Mouse (Mus musculus) hindbrain, postnatal 0 days (tissue): Measurements from ENCODE around the gene Zzz3. TPM values are rescaled to one million over a fixed set of nuclear protein-coding genes. Genes with fewer than 3 reads are reported as not detected.

ENCODE experiments used
- ATAC-seq: fragments of 200-750 bp; cut with Nextera tagmentation; 2 replicates; pipeline ENCODE4 v1.8.0; 2017; ENCODE audit warnings: mild to moderate bottlenecking, moderate TSS enrichment, moderate library complexity
- DNase-seq: peaks from one replicate; pipeline ENCODE4 v3.0.0-alpha.2; 2015; ENCODE audit warnings: low spot score
- H3K27ac ChIP-seq: fragments of 300-500 bp; sonication (generic); 2 replicates; pipeline ENCODE4 v1.5.1; 2014; ENCODE audit warnings: mild to moderate bottlenecking
- H3K27me3 ChIP-seq: fragments of 300-500 bp; sonication (generic); 2 replicates; pipeline ENCODE4 v1.6.1; 2014; ENCODE audit warnings: low read length, mixed read lengths; ENCODE audit not compliant: insufficient read depth
- H3K36me3 ChIP-seq: fragments of 300-500 bp; sonication (generic); 2 replicates; pipeline ENCODE4 v1.6.1; 2014; ENCODE audit warnings: low read length, mixed read lengths; ENCODE audit not compliant: insufficient read depth
- H3K4me1 ChIP-seq: fragments of 300-500 bp; sonication (generic); 2 replicates; pipeline ENCODE4 v1.6.1; 2014; ENCODE audit warnings: antibody characterized with exemption, low read length, mixed read lengths; ENCODE audit not compliant: insufficient read depth
- H3K4me2 ChIP-seq: fragments of 300-500 bp; sonication (generic); 2 replicates; pipeline ENCODE4 v1.6.1; 2014; ENCODE audit warnings: low read depth, mild to moderate bottlenecking, low read length, moderate library complexity, mixed read lengths
- H3K4me3 ChIP-seq: fragments of 300-500 bp; sonication (generic); 2 replicates; pipeline ENCODE4 v1.5.1; 2014; ENCODE audit warnings: low read length
- H3K9ac ChIP-seq: fragments of 300-500 bp; sonication (generic); replicated peaks from 2 replicates; pipeline ENCODE4 v1.6.1; 2014; ENCODE audit warnings: mild to moderate bottlenecking, low read length, moderate library complexity, mixed read lengths
- H3K9me3 ChIP-seq: fragments of 300-500 bp; sonication (generic); 2 replicates; pipeline ENCODE4 v1.6.1; 2016; ENCODE audit warnings: low read length, mixed read lengths
- CTCF ChIP-seq: IDR thresholded peaks from 2 replicates; pipeline ENCODE4 v1.5.1; 2016; ENCODE audit warnings: antibody characterized with exemption, control low read depth, low read depth
- WGBS: fragments of 180-500 bp; shearing (Covaris S2); extraction: QIAGEN DNeasy Blood & Tissue Kit; methylation state at CpG from one replicate; pipeline ENCODE4 v1.1.7; 2014; 5-methylcytosine and 5-hydroxymethylcytosine counted together
- polyA plus RNA-seq: library from polyadenylated mRNA; unstranded; fragments of >200 nt; fragmentation: Nextera tagmentation; extraction: Ambion mirVana; gene quantifications from 2 replicates; pipeline ENCODE4 v1.2.1, GENCODE M21; 2015
- total RNA-seq: library from RNA; depleted of rRNA; stranded (reverse); fragments of >200 nt; gene quantifications from 2 replicates; pipeline ENCODE4 v1.2.3, GENCODE M21; 2014

The Zzz3 gene
- total and polyA plus RNA-seq, 2 experiments from 2014 or later, result 20.9 to 33.3 TPM

- no peak overlapping the region for H3K9ac ChIP-seq
- no peak for TF ChIP-seq CTCF
- H3K9me3 ChIP-seq, result no peaks in the 10 kb centered on the region
- 94% methylated on average over 2 of the region's 2 CpGs for WGBS
- no peak overlapping the region for H3K27ac ChIP-seq
- DNase-seq, result no peak
- H3K4me1 ChIP-seq, result no peaks in the 10 kb centered on the region
- H3K4me3 ChIP-seq, result no peak overlapping the region
- peaks cover 47% of the 10 kb centered on the region for H3K36me3 ChIP-seq
- no peaks in the 10 kb centered on the region for H3K27me3 ChIP-seq
- H3K4me2 ChIP-seq, result no peak overlapping the region
- ATAC-seq, result no peak
Observed at GRCm38 (mm10) chr3:152364181-152364580, 31.1 kb upstream of the Zzz3 start.

GRCm38 (mm10) chr3:152376063-152376462, 19.2 kb upstream of the Zzz3 start:
- Histone ChIP-seq H3K27me3 (no peaks in the 10 kb centered on the region), H3K9ac (no peak overlapping the region), H3K36me3 (peaks cover 58% of the 10 kb centered on the region), H3K27ac (no peak overlapping the region), H3K4me2 (no peak overlapping the region), H3K9me3 (no peaks in the 10 kb centered on the region), H3K4me3 (no peak overlapping the region), H3K4me1 (no peaks in the 10 kb centered on the region)
- DNase-seq (no peak), ATAC-seq (no peak)
- TF ChIP-seq CTCF, result no peak
- 94% methylated on average over 4 of the region's 4 CpGs for WGBS

GRCm38 (mm10) chr3:152384106-152384505, 11.2 kb upstream of the Zzz3 start:
- DNase-seq (no peak), ATAC-seq (no peak)
- no peak overlapping the region for H3K4me2 ChIP-seq
- H3K9me3 ChIP-seq, result no peaks in the 10 kb centered on the region
- no peaks in the 10 kb centered on the region for H3K4me1 ChIP-seq
- no peak overlapping the region for H3K27ac ChIP-seq
- H3K27me3 ChIP-seq, result no peaks in the 10 kb centered on the region
- H3K9ac ChIP-seq, result no peak overlapping the region
- no peak overlapping the region for H3K4me3 ChIP-seq
- 67% methylated on average over 11 of the region's 11 CpGs for WGBS
- H3K36me3 ChIP-seq, result peaks cover 53% of the 10 kb centered on the region
- no peak for TF ChIP-seq CTCF

GRCm38 (mm10) chr3:152396278-152396987, 1.2 kb downstream of the Zzz3 start:
- 0 out of 2 replicates have a peak, but pooled peaks have one; percentile 11 for TF ChIP-seq CTCF
- Histone ChIP-seq H3K27ac (peak overlapping the region; percentile 99), H3K4me1 (peaks cover 6% of the 10 kb centered on the region; the same call in 1 of the 2 replicates), H3K36me3 (peaks cover 2% of the 10 kb centered on the region; the same call in 1 of the 2 replicates), H3K27me3 (no peaks in the 10 kb centered on the region), H3K4me2 (peak overlapping the region; percentile 62), H3K9me3 (no peaks in the 10 kb centered on the region), H3K4me3 (peak overlapping the region; percentile 77), H3K9ac (peak overlapping the region; percentile 87)
- ATAC-seq (peak; percentile 94), DNase-seq (peak; percentile 98)
- WGBS, result under 1% methylated on average over 48 of the region's 102 CpGs

- H3K27ac ChIP-seq, result peak overlapping the region; percentile 99
- DNase-seq (no peak), ATAC-seq (no peak)
- no peaks in the 10 kb centered on the region for H3K27me3 ChIP-seq
- peak overlapping the region; percentile 62 for H3K4me2 ChIP-seq
- H3K36me3 ChIP-seq, result no peaks in the 10 kb centered on the region
- peaks cover 6% of the 10 kb centered on the region; the same call in 1 of the 2 replicates for H3K4me1 ChIP-seq
- H3K9ac ChIP-seq, result peak overlapping the region; percentile 87
- H3K4me3 ChIP-seq, result peak overlapping the region; percentile 77
- no peaks in the 10 kb centered on the region for H3K9me3 ChIP-seq
- TF ChIP-seq CTCF, result no peak
- under 1% methylated on average over 10 of the region's 10 CpGs for WGBS
Observed at GRCm38 (mm10) chr3:152396988-152397314, 1.7 kb downstream of the Zzz3 start.

- TF ChIP-seq CTCF, result no peak
- Histone ChIP-seq H3K4me1 (peaks cover 6% of the 10 kb centered on the region; the same call in 1 of the 2 replicates), H3K27me3 (no peaks in the 10 kb centered on the region), H3K27ac (peak overlapping the region; percentile 99; the same call in 1 of the 2 replicates), H3K9ac (peak overlapping the region; percentile 87), H3K4me3 (peak overlapping the region; percentile 77), H3K9me3 (no peaks in the 10 kb centered on the region), H3K4me2 (peak overlapping the region; percentile 62), H3K36me3 (no peaks in the 10 kb centered on the region)
- 52% methylated on average over 9 of the region's 9 CpGs for WGBS
- no peak for ATAC-seq
- DNase-seq, result no peak
Observed at GRCm38 (mm10) chr3:152397335-152397940, 2.2 kb downstream of the Zzz3 start.

- DNase-seq, result no peak
- no peak overlapping the region for H3K27ac ChIP-seq
- H3K9me3 ChIP-seq, result no peaks in the 10 kb centered on the region
- 91% methylated on average over 5 of the region's 5 CpGs for WGBS
- no peak overlapping the region for H3K9ac ChIP-seq
- H3K4me2 ChIP-seq, result no peak overlapping the region
- no peak for TF ChIP-seq CTCF
- H3K4me1 ChIP-seq, result peaks cover 6% of the 10 kb centered on the region; the same call in 1 of the 2 replicates
- H3K27me3 ChIP-seq, result no peaks in the 10 kb centered on the region
- no peak overlapping the region for H3K4me3 ChIP-seq
- no peak for ATAC-seq
- no peaks in the 10 kb centered on the region for H3K36me3 ChIP-seq
Observed at GRCm38 (mm10) chr3:152400441-152400840, 5.2 kb downstream of the Zzz3 start.
